Mouse (Mus musculus): ENCODE measurements around the gene Slc25a20. TPM values are rescaled to one million over a fixed set of nuclear protein-coding genes. Genes with fewer than 3 reads are reported as not detected.

Gene Slc25a20
- polyA plus RNA-seq, 1 experiment from 2014 or later = 25.6 TPM

Small RNAs within 50 kb of the gene (microRNA-seq; reads per million reads assigned to microRNA genes)
- gene Gm26298 = not detected

Other genes starting within 250 kb of the Slc25a20 start
- gene Ccdc36, start 233.6 kb upstream of the Slc25a20 start, polyA plus RNA-seq (2015; fragmentation: Nextera tagmentation; extraction: Ambion mirVana) = 0.30 and 0.35 TPM in 2 replicates
- gene BC048562, start 225.6 kb upstream of the Slc25a20 start, polyA plus RNA-seq (2015; fragmentation: Nextera tagmentation; extraction: Ambion mirVana) = not detected in 2 replicates
- 23.5 and 26.0 TPM in 2 replicates for gene Ccdc71, start 201.6 kb upstream of the Slc25a20 start, polyA plus RNA-seq (2015; fragmentation: Nextera tagmentation; extraction: Ambion mirVana)
- 12.3 and 12.8 TPM in 2 replicates for gene Klhdc8b, start 200.5 kb upstream of the Slc25a20 start, polyA plus RNA-seq (2015; fragmentation: Nextera tagmentation; extraction: Ambion mirVana)
- gene Lamb2, start 182.4 kb upstream of the Slc25a20 start, polyA plus RNA-seq (2015; fragmentation: Nextera tagmentation; extraction: Ambion mirVana) = 5.3 and 6.4 TPM in 2 replicates
- gene Usp19, start 171.5 kb upstream of the Slc25a20 start, polyA plus RNA-seq (2015; fragmentation: Nextera tagmentation; extraction: Ambion mirVana) = 26.0 and 27.0 TPM in 2 replicates
- gene Qars, start 154.4 kb upstream of the Slc25a20 start, polyA plus RNA-seq (2015; fragmentation: Nextera tagmentation; extraction: Ambion mirVana) = 63.1 and 66.1 TPM in 2 replicates
- 46.2 and 61.1 TPM in 2 replicates for gene Qrich1, start 145.3 kb upstream of the Slc25a20 start, polyA plus RNA-seq (2015; fragmentation: Nextera tagmentation; extraction: Ambion mirVana)
- 153 and 166 TPM in 2 replicates for gene Impdh2, start 101.8 kb upstream of the Slc25a20 start, polyA plus RNA-seq (2015; fragmentation: Nextera tagmentation; extraction: Ambion mirVana)
- 27.5 and 35.5 TPM in 2 replicates for gene Ndufaf3, start 94.7 kb upstream of the Slc25a20 start, polyA plus RNA-seq (2015; fragmentation: Nextera tagmentation; extraction: Ambion mirVana)
- 40.5 and 43.2 TPM in 2 replicates for gene Dalrd3, start 92.2 kb upstream of the Slc25a20 start, polyA plus RNA-seq (2015; fragmentation: Nextera tagmentation; extraction: Ambion mirVana)
- gene Wdr6, start 83.3 kb upstream of the Slc25a20 start, polyA plus RNA-seq (2015; fragmentation: Nextera tagmentation; extraction: Ambion mirVana) = 16.4 and 18.3 TPM in 2 replicates
- gene P4htm, start 64.4 kb upstream of the Slc25a20 start, polyA plus RNA-seq (2015; fragmentation: Nextera tagmentation; extraction: Ambion mirVana) = 0.61 and 0.70 TPM in 2 replicates
- 28.6 and 35.1 TPM in 2 replicates for gene Arih2, start 12.7 kb upstream of the Slc25a20 start, polyA plus RNA-seq (2015; fragmentation: Nextera tagmentation; extraction: Ambion mirVana)
- 9.5 and 10.6 TPM in 2 replicates for gene Prkar2a, start 27.2 kb downstream of the Slc25a20 start, polyA plus RNA-seq (2015; fragmentation: Nextera tagmentation; extraction: Ambion mirVana)
- gene Ip6k2, start 121.7 kb downstream of the Slc25a20 start, polyA plus RNA-seq (2015; fragmentation: Nextera tagmentation; extraction: Ambion mirVana) = 11.5 and 11.6 TPM in 2 replicates
- 3.9 and 5.9 TPM in 2 replicates for gene Nckipsd, start 146.3 kb downstream of the Slc25a20 start, polyA plus RNA-seq (2015; fragmentation: Nextera tagmentation; extraction: Ambion mirVana)
- gene Celsr3, start 164.2 kb downstream of the Slc25a20 start, polyA plus RNA-seq (2015; fragmentation: Nextera tagmentation; extraction: Ambion mirVana) = 0.03 TPM in 2 replicates
- gene Slc26a6, start 191.2 kb downstream of the Slc25a20 start, polyA plus RNA-seq (2015; fragmentation: Nextera tagmentation; extraction: Ambion mirVana) = 6.7 and 8.6 TPM in 2 replicates